Mouse (Mus musculus): ENCODE measurements around the gene Klc4.
A peak's percentile ranks its signal among the peaks of the same experiment; 100 is the strongest.

The Klc4 gene

GRCm38 (mm10) chr17:46651755-46652547 is 6.1 kb upstream of the Klc4 start:
- no peak for DNase-seq (ENCODE audit: low read depth, low spot score)

DNA sequence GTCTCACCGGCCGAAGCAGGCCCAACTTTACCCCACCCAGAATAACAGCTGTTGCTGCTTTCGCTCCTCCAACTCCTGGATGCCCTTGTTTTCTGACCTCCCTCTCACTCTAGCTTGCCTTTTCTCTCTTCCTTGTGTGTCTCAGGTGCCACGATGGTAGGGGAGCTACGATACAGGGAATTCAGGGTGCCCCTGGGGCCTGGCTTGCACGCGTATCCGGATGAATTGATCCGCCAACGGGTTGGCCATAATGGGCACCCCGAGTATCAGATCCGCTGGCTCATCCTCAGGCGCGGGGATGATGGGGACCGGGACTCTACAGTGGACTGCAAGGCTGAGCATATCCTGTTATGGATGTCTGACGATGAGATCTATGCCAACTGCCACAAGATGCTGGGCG is 5.5 kb upstream of the Klc4 start:
- DNase-seq (ENCODE audit: low read depth, low spot score) = no peak

DNA sequence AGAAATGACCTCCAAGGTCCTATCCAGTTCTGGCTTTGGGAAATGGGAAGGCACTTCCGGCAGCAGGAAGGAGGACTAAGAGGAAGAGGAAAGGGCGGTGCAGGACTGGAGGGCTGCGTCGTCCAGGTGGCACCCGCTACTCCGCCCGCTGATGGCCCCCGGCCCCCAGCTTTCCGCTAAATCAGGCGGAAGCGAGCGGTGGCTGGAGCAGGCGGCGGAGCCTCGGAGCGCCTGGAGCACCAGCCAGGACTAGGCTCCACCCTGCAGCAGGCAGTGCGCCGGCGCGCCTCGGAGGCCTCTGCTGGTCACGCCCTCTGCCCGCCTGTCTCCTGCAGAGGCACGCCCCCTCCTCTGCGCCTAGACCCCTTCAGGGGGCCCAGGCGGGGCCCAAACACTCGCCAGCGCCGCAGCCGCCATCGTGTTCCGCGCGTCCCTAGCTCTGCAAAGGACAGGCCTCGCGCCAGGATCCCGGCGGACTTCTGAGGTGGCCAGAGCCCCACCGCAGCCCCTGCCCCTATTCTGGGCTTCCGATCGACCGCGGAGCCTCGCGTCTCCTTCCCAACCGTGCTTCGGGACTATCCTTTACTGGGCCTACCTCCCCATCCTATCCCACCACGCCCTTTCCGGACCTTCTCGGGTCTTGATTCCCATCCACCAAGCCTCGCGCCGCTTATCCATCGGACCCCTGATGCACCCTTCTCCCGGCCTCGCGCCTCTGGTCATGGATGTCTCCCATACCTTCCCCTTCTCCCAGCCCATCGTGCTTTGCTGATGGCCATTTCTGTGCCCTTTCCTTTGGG is 4.6 kb upstream of the Klc4 start, which contains the start of gene Cul7:
TSS of gene Cul7 (plus strand) at position 106 of the 800 bp plus-strand sequence.
- peak; percentile 54 for DNase-seq (ENCODE audit: low read depth, low spot score)

DNA sequence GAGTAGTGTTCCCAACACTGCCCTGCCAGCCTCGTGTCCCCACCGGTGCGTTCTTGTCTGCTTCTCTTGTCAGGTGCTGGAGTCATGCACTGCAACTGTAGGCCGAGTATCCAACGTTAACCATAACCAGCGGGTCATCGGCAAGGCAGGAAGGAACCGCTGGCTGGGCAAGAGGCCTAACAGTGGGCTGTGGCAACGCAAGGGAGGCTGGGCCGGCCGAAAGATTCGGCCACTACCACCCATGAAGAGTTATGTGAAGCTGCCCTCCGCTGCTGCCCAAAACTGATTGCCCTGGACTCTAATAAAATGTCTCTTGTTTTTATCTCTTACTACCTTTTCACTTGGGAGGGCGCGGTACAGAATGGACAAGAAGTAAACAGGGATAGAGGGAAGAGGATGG is 4.0 kb upstream of the Klc4 start:
- DNase-seq (ENCODE audit: low read depth, low spot score) = no peak

GRCm38 (mm10) chr17:46648436-46648835 is 2.6 kb upstream of the Klc4 start:
- no peak for DNase-seq (ENCODE audit: low read depth, low spot score)

- DNase-seq (ENCODE audit: low read depth, low spot score) = no peak
Measured at GRCm38 (mm10) chr17:46647279-46647678, 1.5 kb upstream of the Klc4 start.

GRCm38 (mm10) chr17:46646322-46646662 is 470 bp upstream of the Klc4 start:
- no peak for DNase-seq (ENCODE audit: low read depth, low spot score)

DNA sequence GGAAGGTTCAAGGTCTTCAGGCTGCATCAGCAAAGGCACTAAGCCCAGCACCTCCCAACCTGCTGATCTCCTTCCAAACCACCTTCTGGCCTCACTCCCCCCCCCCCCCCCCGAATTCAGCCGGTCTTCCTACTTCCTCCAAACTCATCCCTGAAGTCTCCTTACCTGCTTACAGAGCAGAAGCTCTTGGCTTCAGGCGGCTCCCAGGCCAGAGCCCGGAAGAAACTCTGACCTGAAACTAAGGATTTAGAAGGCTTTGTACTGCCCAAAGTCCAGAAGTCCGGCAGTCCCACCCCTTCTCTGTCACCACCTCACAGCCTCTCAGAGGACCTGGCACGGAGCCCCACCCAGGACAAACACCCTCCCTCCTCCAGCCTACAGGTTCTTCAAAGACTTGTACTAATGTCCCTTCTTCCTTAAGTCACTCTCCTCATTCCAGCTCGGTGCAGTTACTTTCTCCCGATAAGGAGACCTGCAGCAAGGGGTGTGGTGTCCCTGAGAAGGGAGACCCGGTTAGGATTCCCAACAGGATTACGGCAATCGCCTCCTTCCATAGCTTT is 826 bp downstream of the Klc4 start:
- DNase-seq (ENCODE audit: low read depth, low spot score) = peak; percentile 22

DNA sequence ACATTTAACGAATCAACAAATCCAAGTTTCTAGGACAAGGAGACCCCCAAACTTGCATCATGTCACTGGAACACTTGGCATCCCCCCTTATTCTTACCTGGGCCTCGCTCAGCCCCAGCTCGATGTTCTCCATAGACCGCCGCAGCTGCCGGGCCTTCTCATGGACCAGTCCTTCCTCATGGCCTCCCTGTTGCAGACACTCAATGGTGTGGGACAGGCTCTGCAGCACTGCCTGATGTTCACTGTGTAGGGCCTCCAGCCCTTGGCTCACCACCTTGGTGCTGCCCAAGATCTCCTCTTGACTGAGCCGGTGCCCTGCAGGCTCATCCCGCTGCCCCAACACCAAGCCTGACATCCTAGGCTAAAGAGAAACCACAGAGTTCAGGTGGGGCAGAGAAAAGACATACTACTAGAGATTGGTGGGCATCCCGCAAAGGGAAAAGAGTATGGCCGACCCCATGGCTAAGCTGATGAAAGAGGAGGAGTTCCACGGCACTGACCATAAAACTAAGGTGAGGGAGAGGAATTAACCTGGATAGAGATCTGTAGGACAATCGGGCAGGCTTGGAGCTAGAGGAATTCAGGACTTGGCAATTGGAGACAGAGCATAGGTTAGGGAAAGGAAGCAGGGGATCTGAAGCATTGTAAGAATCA is 1.5 kb downstream of the Klc4 start:
- DNase-seq (ENCODE audit: low read depth, low spot score) = no peak

GRCm38 (mm10) chr17:46642060-46642459 is 3.8 kb downstream of the Klc4 start:
- DNase-seq (ENCODE audit: low read depth, low spot score) = no peak

- no peak for DNase-seq (ENCODE audit: low read depth, low spot score)
Measured at GRCm38 (mm10) chr17:46639929-46640328, 5.9 kb downstream of the Klc4 start.

GRCm38 (mm10) chr17:46636831-46637523 is 8.8 kb downstream of the Klc4 start:
- DNase-seq (ENCODE audit: low read depth, low spot score) = no peak

GRCm38 (mm10) chr17:46629685-46630441 is 16.0 kb downstream of the Klc4 start:
- no peak for DNase-seq (ENCODE audit: low read depth, low spot score)

DNA sequence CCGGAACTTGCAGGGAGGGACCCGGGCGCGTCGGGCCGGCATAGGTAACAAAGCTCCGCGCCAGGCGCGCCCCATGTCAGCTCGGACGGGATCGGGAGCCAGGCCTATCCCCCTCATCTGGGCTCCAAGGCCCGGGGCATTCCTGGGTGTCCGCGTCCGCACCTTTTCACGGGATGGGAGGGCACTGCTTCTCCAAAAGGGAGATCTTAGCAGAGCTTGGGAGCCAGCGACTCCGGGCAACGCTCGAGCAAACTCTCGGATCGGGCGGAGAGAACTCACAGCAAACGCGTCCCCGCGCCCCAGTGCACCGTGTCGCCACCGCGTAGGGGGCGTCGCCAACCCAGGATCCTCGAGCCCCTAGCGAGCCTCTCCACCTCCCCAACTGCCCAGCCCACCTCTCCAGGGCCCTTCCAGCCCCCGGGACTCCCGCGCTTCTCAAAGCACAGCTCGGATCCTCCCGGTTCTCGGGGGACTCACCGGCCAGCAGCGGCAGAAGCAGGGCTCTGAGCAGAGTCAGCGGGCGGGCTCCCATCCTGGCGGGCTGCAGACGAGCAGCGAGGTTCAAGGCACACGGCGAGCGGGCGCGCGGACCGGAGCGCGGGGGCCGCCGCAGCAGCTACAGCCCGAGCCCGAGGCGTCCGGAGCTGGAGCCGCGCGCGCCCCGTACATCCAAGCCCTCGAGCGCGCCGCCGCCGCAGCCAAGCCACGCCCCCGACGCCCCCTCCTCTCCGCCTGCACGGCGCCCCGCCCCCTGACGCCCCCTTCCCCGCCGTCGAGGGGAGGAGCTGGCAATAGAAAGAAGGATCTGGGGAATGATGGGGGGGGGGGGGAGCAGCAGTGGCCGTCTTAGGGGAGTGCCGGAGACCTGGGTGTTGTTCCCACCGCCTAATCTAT is 16.8 kb downstream of the Klc4 start, which contains the start of gene Ptk7:
TSS of gene Ptk7 (minus strand) at position 714 of the 894 bp plus-strand sequence.
- DNase-seq (ENCODE audit: low read depth, low spot score) = no peak

GRCm38 (mm10) chr17:46628471-46628790 is 17.4 kb downstream of the Klc4 start:
- no peak for DNase-seq (ENCODE audit: low read depth, low spot score)

- DNase-seq (ENCODE audit: low read depth, low spot score) = no peak
Measured at GRCm38 (mm10) chr17:46627409-46627808, 18.4 kb downstream of the Klc4 start.

DNA sequence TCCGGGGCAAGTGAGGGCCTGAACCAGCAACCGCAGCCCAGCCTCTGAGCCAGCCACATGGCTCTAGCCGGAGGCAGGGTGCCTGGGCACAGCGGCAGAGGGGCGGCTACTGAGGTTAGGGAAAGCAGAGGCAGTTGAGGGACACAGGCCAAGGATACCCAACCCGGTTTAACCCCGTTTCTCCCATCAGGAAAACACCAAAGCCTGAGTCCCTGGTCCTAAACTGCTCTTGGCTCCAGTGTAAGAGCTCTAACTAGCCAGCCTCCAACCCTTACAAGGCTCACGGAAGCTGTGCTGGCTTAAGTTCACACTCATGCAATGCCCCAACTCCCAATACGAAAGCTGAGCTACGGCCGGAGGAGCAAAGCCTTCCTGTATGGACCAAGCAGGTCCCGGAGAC is 21.2 kb downstream of the Klc4 start:
- DNase-seq (ENCODE audit: low read depth, low spot score) = no peak

- no peak for DNase-seq (ENCODE audit: low read depth, low spot score)
Measured at GRCm38 (mm10) chr17:46623819-46624557, 21.8 kb downstream of the Klc4 start.

DNA sequence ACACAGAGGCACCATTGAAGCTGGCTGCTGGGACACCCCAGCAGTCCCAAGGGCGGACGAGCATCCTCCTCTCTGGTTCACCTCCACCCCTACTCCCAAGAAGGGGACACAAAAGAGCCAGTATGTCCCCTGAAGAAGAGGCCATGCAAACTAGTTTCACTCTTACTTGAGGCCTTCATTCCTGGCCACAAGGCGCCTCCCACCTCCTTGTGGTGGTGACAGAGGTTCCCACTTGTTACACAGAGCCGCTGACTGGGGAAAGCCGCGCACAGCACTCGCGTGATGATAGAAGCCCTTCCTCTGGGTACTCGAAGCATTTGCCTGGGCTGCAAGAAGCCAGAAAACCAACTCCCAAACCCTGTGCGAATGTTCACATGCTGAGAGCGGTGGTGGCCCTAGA is 23.6 kb downstream of the Klc4 start:
- no peak for DNase-seq (ENCODE audit: low read depth, low spot score)

All from c-Kit-negative CD71-positive TER-119-positive erythroid progenitor cells, embryonic 14.5 days (primary cell).